Mouse (Mus musculus): ENCODE results near the gene Vwa3b. TPM values are rescaled to one million over a fixed set of nuclear protein-coding genes. Genes with fewer than 3 reads are reported as not detected.
A peak's percentile ranks its signal among the peaks of the same experiment; 100 is the strongest.

The Vwa3b gene
- total RNA-seq, 1 experiment: 17.5 TPM

GRCm38 (mm10) chr1:36988161-36988560 is 38.2 kb upstream of the Vwa3b start:
- in situ Hi-C loops (cut with MboI; ENCODE audit: low sequenced_read_pairs in 2 of 2, unreplicated experiment in 2 of 2): no loop called here
- no peak overlapping the region for H3K4me3 ChIP-seq (ENCODE audit: insufficient read depth in 1 of 2, low read depth in 1 of 2, low read length in 2 of 2, poor library complexity in 1 of 2, severe bottlenecking in 1 of 2)
- H3K9ac ChIP-seq (ENCODE audit: insufficient read depth, low read depth, low read length, poor library complexity, severe bottlenecking): peak overlapping the region; percentile 69; the same call in 1 of the 2 replicates
- DNase-seq (ENCODE audit: low read depth, low spot score): peak; percentile 36
- TF ChIP-seq ZC3H11A (IDR thresholded peaks at IDR 0.05; ENCODE audit: borderline replicate concordance, low read depth, low read length) (no peak), MAFK (IDR thresholded peaks at IDR 0.05; ENCODE audit: insufficient read depth, low read depth, low read length) (no peak), CHD2 (IDR thresholded peaks at IDR 0.05; ENCODE audit: low read depth, low read length) (no peak), ZNF384 (IDR thresholded peaks at IDR 0.05; ENCODE audit: low read depth, low read length) (no peak), HCFC1 (IDR thresholded peaks at IDR 0.05; ENCODE audit: borderline replicate concordance, insufficient read depth, low read length) (no peak)
- H3K9me3 ChIP-seq (ENCODE audit: control insufficient read depth, insufficient read depth, low read depth, low read length): no peaks in the 10 kb centered on the region
- peak overlapping the region; percentile 98 for H3K27ac ChIP-seq (ENCODE audit: insufficient read depth, low read depth, low read length, poor library complexity, severe bottlenecking)
- H3K36me3 ChIP-seq (ENCODE audit: control insufficient read depth, insufficient read depth, low read length, poor library complexity, severe bottlenecking): no peaks in the 10 kb centered on the region
- H3K4me1 ChIP-seq (ENCODE audit: control insufficient read depth in 2 of 2, insufficient read depth in 2 of 2, low read length in 2 of 2, poor library complexity in 1 of 2): peaks cover 22 to 32% of the 10 kb centered on the region in 2 experiments

DNA sequence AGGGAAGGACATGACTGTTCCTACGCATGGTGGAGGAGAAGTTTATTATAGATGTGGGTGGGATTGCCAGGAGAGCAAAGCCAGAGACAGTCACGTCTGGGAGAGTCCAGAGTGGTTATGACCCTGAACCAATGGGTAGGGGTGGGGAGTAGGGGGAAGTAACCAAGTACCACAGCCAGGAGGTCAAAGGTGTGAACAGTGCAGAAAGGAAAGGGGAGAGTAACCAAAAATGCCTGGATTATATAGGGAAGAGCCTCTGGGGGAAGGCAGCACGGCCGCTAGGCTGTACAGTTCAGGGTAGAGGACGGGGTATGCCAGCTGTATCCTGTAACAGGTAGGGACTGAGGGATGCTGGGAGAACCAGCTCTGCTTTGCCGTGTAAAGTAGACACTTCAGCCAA is 37.8 kb upstream of the Vwa3b start:
- in situ Hi-C loops (cut with MboI; ENCODE audit: low sequenced_read_pairs in 2 of 2, unreplicated experiment in 2 of 2): no loop called here
- Histone ChIP-seq H3K36me3 (ENCODE audit: control insufficient read depth, insufficient read depth, low read length, poor library complexity, severe bottlenecking) (no peaks in the 10 kb centered on the region), H3K27ac (ENCODE audit: insufficient read depth, low read depth, low read length, poor library complexity, severe bottlenecking) (peak overlapping the region; percentile 98), H3K9me3 (ENCODE audit: control insufficient read depth, insufficient read depth, low read depth, low read length) (no peaks in the 10 kb centered on the region), H3K9ac (ENCODE audit: insufficient read depth, low read depth, low read length, poor library complexity, severe bottlenecking) (peak overlapping the region; percentile 69; the same call in 1 of the 2 replicates), H3K4me3 (ENCODE audit: insufficient read depth in 1 of 2, low read depth in 1 of 2, low read length in 2 of 2, poor library complexity in 1 of 2, severe bottlenecking in 1 of 2) (no peak overlapping the region), H3K4me1 (ENCODE audit: control insufficient read depth in 2 of 2, insufficient read depth in 2 of 2, low read length in 2 of 2, poor library complexity in 1 of 2) (peaks cover 22 to 32% of the 10 kb centered on the region in 2 experiments)
- no peak for DNase-seq (ENCODE audit: low read depth, low spot score)
- TF ChIP-seq ZC3H11A (IDR thresholded peaks at IDR 0.05; ENCODE audit: borderline replicate concordance, low read depth, low read length) (no peak), HCFC1 (IDR thresholded peaks at IDR 0.05; ENCODE audit: borderline replicate concordance, insufficient read depth, low read length) (no peak), CHD2 (IDR thresholded peaks at IDR 0.05; ENCODE audit: low read depth, low read length) (no peak), MAFK (IDR thresholded peaks at IDR 0.05; ENCODE audit: insufficient read depth, low read depth, low read length) (no peak), ZNF384 (IDR thresholded peaks at IDR 0.05; ENCODE audit: low read depth, low read length) (no peak)

GRCm38 (mm10) chr1:36994296-36994695 is 32.1 kb upstream of the Vwa3b start:
- Histone ChIP-seq H3K27ac (ENCODE audit: insufficient read depth, low read depth, low read length, poor library complexity, severe bottlenecking) (no peak overlapping the region), H3K4me1 (ENCODE audit: control insufficient read depth in 2 of 2, insufficient read depth in 2 of 2, low read length in 2 of 2, poor library complexity in 1 of 2) (peaks cover 0 to 9% of the 10 kb centered on the region in 2 experiments), H3K9ac (ENCODE audit: insufficient read depth, low read depth, low read length, poor library complexity, severe bottlenecking) (no peak overlapping the region), H3K36me3 (ENCODE audit: control insufficient read depth, insufficient read depth, low read length, poor library complexity, severe bottlenecking) (no peaks in the 10 kb centered on the region), H3K9me3 (ENCODE audit: control insufficient read depth, insufficient read depth, low read depth, low read length) (no peaks in the 10 kb centered on the region), H3K4me3 (ENCODE audit: insufficient read depth in 1 of 2, low read depth in 1 of 2, low read length in 2 of 2, poor library complexity in 1 of 2, severe bottlenecking in 1 of 2) (no peak overlapping the region)
- no peak for DNase-seq (ENCODE audit: low read depth, low spot score)
- TF ChIP-seq ZNF384 (IDR thresholded peaks at IDR 0.05; ENCODE audit: low read depth, low read length) (no peak), HCFC1 (IDR thresholded peaks at IDR 0.05; ENCODE audit: borderline replicate concordance, insufficient read depth, low read length) (no peak), CHD2 (IDR thresholded peaks at IDR 0.05; ENCODE audit: low read depth, low read length) (no peak), MAFK (IDR thresholded peaks at IDR 0.05; ENCODE audit: insufficient read depth, low read depth, low read length) (no peak), ZC3H11A (IDR thresholded peaks at IDR 0.05; ENCODE audit: borderline replicate concordance, low read depth, low read length) (no peak)
- in situ Hi-C loops (cut with MboI; ENCODE audit: low sequenced_read_pairs in 2 of 2, unreplicated experiment in 2 of 2): no loop called here

GRCm38 (mm10) chr1:36995760-36996159 is 30.6 kb upstream of the Vwa3b start:
- in situ Hi-C loops (cut with MboI; ENCODE audit: low sequenced_read_pairs in 2 of 2, unreplicated experiment in 2 of 2): no loop called here
- no peak for DNase-seq (ENCODE audit: low read depth, low spot score)
- Histone ChIP-seq H3K27ac (ENCODE audit: insufficient read depth, low read depth, low read length, poor library complexity, severe bottlenecking) (no peak overlapping the region), H3K4me3 (ENCODE audit: insufficient read depth in 1 of 2, low read depth in 1 of 2, low read length in 2 of 2, poor library complexity in 1 of 2, severe bottlenecking in 1 of 2) (no peak overlapping the region), H3K4me1 (ENCODE audit: control insufficient read depth in 2 of 2, insufficient read depth in 2 of 2, low read length in 2 of 2, poor library complexity in 1 of 2) (peaks cover 3 to 9% of the 10 kb centered on the region in 2 experiments), H3K9ac (ENCODE audit: insufficient read depth, low read depth, low read length, poor library complexity, severe bottlenecking) (no peak overlapping the region), H3K9me3 (ENCODE audit: control insufficient read depth, insufficient read depth, low read depth, low read length) (no peaks in the 10 kb centered on the region), H3K36me3 (ENCODE audit: control insufficient read depth, insufficient read depth, low read length, poor library complexity, severe bottlenecking) (no peaks in the 10 kb centered on the region)
- TF ChIP-seq ZC3H11A (IDR thresholded peaks at IDR 0.05; ENCODE audit: borderline replicate concordance, low read depth, low read length): no peak

Data from ES-E14 (cell line).